Mouse (Mus musculus): ENCODE data around the gene Rab31. TPM values are rescaled to one million over a fixed set of nuclear protein-coding genes. Genes with fewer than 3 reads are reported as not detected.
A peak's percentile ranks its signal among the peaks of the same experiment; 100 is the strongest.

Rab31 gene
- polyA plus RNA-seq, 1 experiment from 2014 or later, result 26.0 TPM

DNA sequence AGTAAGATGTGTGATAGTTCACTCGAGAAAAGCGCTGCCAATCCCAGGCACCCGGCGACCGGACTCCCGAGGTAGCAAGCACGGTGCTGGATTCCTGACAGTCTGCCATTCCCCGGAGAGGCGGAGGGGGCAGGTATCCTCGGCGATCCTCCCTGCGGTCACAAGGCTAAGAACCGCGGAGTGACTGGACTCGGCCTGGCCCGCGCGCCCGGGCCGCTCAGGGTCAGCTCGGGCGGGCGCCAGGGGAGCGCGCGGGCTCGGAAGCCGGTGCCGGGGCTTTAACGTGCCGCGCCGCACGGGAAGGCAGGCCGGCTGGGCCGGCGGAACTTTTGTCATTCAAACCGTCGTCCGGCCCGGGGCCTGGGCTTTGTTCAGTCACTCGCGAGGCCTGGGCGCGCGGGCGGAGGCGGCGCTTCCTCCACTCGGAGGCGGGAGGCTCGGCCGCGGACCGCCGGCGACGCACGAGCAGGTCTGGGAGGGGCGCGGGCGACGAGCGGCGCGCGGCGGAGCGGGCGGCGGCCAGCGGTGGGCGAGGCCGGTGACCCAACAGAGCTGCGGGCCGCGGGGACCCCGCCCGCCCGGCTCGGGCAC lies 10.1 kb upstream of the Rab31 start, which contains the start of gene Ppp4r1:
Ppp4r1 (plus strand) TSS at position 23 of the 591 bp plus-strand sequence.
- peak; percentile 82 for ATAC-seq (replicated peaks; ENCODE audit: insufficient number of reproducible peaks, insufficient read depth, low FRiP score, low read depth)
- peak within 1 kb of the TSS; percentile 97 for H3K4me3 ChIP-seq
- H3K27me3 ChIP-seq, result no peaks in the 10 kb centered on the region
- peaks cover 24% of the 10 kb centered on the region for H3K4me1 ChIP-seq (replicated peaks)
- H3K9me3 ChIP-seq (replicated peaks), result no peaks in the 10 kb centered on the region
- peak within 1 kb of the TSS; percentile 100 for H3K9ac ChIP-seq
- peak within 1 kb of the TSS; percentile 71 for H3K4me2 ChIP-seq
- under 1% methylated on average over 63 of the region's 81 CpGs for WGBS
- peak within 1 kb of the TSS; percentile 99 for H3K27ac ChIP-seq
- H3K36me3 ChIP-seq, result no peaks in the 10 kb centered on the region

DNA sequence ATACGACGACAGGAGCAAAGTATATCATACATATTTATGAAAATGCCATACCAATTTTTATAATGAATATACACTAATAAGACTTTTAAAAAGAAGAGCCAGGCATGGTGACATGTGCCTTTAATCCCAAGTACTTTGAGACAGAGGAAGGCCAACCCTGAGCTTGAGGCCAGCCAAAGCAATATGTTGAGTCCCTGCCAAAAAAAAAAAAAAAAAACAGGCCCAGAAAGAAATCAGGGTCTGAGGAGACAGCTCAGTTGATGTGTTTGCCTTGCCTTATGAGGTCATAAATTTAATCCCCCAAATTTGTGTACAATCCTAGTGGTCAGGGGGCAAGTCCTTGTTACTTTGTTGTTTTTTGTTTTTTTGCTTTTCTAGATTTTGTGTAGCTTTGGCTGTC lies 8.4 kb upstream of the Rab31 start:
- H3K27me3 ChIP-seq, result no peaks in the 10 kb centered on the region
- no peak overlapping the region for H3K9ac ChIP-seq
- 82% methylated on average over 2 of the region's 2 CpGs for WGBS
- no peaks in the 10 kb centered on the region for H3K9me3 ChIP-seq (replicated peaks)
- H3K36me3 ChIP-seq, result no peaks in the 10 kb centered on the region
- H3K4me3 ChIP-seq, result no peak overlapping the region
- no peak for ATAC-seq (replicated peaks; ENCODE audit: insufficient number of reproducible peaks, insufficient read depth, low FRiP score, low read depth)
- H3K4me1 ChIP-seq (replicated peaks), result peaks cover 16% of the 10 kb centered on the region
- no peak overlapping the region for H3K4me2 ChIP-seq
- no peak overlapping the region for H3K27ac ChIP-seq

DNA sequence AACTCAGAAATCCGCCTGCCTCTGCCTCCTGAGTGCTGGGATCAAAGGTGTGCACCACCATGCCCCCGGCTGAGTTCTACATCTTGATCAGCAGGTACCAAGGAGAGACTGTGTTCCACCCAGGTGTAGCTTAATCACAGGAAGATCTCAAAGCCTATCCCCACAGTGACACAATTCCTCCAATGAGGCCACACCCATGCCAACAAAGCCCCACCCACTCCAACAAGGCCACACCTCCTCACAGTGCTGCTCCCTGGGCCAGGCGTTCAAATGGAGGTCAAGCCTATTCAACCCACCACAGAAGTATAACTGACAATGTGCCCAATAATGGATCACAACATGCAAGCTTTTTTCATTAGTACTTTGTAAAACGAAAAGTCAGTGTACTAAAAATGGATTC lies 4.9 kb upstream of the Rab31 start:
- H3K9ac ChIP-seq, result no peak overlapping the region
- ATAC-seq (replicated peaks; ENCODE audit: insufficient number of reproducible peaks, insufficient read depth, low FRiP score, low read depth), result no peak
- H3K4me3 ChIP-seq, result no peak overlapping the region
- no peak overlapping the region for H3K4me2 ChIP-seq
- H3K36me3 ChIP-seq, result no peaks in the 10 kb centered on the region
- 89% methylated on average over 4 of the region's 4 CpGs for WGBS
- H3K27me3 ChIP-seq, result no peaks in the 10 kb centered on the region
- no peaks in the 10 kb centered on the region for H3K9me3 ChIP-seq (replicated peaks)
- H3K4me1 ChIP-seq (replicated peaks), result peaks cover 17% of the 10 kb centered on the region
- H3K27ac ChIP-seq, result no peak overlapping the region

DNA sequence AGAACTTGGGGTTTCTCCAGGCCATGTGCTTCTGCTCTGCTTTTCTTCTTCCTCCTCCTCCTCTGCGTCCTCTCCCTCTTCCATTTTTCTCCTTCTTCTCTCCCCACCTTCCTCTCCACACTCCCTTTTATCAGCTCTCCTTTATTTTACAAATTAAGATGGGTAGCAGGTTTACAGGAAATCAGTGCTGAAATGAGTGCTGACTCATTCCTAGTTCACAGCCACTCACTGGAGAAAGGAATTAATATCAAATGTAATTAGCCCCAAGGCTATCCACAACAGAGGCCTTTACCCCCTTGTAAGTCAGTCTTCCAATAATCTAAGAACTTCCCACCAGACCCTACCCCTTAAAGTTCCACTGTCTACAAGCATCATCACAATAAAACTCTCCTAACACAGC lies 3.7 kb upstream of the Rab31 start:
- Histone ChIP-seq H3K4me3 (no peak overlapping the region), H3K36me3 (no peaks in the 10 kb centered on the region), H3K9ac (no peak overlapping the region), H3K4me2 (no peak overlapping the region), H3K4me1 (replicated peaks) (peaks cover 16% of the 10 kb centered on the region), H3K27me3 (no peaks in the 10 kb centered on the region), H3K9me3 (replicated peaks) (no peaks in the 10 kb centered on the region), H3K27ac (no peak overlapping the region)
- WGBS, result 72% methylated on average over 1 of the region's 1 CpGs
- no peak for ATAC-seq (replicated peaks; ENCODE audit: insufficient number of reproducible peaks, insufficient read depth, low FRiP score, low read depth)

DNA sequence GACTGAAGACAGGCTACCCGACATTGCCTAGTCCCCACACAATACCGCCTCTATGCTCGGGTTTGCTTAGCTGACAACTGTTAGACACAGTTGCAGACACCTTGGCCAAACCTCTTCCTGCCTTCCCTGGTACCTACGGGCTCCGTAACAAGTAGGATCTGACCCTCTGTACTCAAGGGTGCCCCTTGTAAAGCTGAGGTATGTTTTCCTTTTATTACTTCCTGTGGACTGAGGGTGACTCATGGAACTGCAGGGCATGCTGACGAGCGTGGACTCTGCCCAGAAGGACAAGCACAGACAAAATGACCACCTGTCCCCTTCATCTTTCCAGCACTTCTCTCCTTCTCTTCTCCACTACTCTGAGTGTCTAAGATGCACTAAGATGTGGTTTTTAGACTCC lies 1.9 kb upstream of the Rab31 start:
- ATAC-seq (replicated peaks; ENCODE audit: insufficient number of reproducible peaks, insufficient read depth, low FRiP score, low read depth), result no peak

DNA sequence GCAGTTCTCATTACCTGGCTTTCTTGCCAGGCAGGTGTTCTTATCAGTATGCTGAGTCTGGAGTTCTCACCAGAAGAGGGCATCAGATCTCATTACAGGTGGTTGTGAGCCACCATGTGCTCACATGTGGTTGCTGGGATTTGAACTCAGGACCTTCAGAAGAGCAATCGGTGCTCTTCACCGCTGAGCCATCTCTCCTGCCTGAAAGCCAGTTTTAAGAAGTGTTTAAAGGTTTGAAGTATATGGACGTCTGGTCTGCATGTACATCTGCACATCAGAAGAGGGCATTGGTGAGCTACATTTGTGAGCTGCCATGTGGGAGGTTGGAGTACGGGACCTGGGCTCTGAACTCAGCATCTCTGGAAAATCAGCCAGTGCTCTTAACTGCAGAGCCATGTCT lies 1.1 kb upstream of the Rab31 start:
- WGBS, result 54% methylated on average over 4 of the region's 4 CpGs

More for the DNA sequence above, 1.9 kb upstream of the Rab31 start:
- no peaks in the 10 kb centered on the region for H3K27me3 ChIP-seq
- H3K9ac ChIP-seq, result no peak overlapping the region
- H3K4me3 ChIP-seq, result no peak overlapping the region
- WGBS, result 49% methylated on average over 7 of the region's 7 CpGs
- no peaks in the 10 kb centered on the region for H3K36me3 ChIP-seq
- H3K4me2 ChIP-seq, result no peak overlapping the region
- no peak overlapping the region for H3K27ac ChIP-seq
- peaks cover 22% of the 10 kb centered on the region for H3K4me1 ChIP-seq (replicated peaks)
- no peaks in the 10 kb centered on the region for H3K9me3 ChIP-seq (replicated peaks)

DNA sequence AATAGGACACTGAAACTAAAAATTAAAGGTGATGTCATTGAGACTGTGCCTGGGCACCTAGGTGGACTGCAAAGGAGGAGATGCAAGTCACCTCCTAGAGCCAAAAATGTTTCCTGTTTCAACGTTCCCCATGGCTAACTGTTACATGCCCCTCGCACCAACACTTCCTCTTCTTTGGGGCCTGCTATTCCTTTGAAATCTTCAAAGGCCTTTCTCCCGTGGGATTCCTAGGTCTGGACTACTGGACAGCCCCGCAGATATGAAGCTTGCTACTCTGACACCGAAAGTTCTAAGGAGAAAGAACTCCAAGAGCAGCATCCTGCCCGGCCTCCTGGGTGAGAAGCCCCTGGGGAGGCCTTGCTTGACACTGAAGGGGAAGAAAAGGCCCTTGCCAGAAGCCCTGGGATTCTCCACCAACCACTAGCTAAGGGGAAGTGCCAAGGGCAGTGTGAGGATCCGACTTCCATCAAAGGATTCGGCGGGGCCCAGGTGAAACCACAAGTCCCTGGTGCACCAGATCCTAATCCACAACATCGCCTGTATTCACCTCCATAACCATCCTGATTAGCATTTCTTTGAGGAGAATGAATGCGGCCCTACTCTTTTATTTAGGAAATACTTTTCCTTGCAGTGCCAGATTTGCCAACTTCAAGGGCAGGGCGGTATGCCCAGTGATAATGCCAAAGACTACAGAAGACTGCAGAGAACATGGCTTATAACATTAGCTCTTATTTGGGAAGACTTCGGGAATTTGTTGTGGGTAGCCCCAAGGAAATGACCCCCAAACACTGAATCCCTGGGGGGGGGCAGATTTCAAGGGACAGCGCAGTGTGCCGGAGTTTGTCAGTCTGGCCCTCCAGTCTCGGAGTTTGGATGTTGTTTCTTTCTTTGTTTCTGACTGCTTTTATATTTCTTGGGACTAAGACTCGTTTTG lies 1.3 kb downstream of the Rab31 start:
- WGBS, result 36% methylated on average over 17 of the region's 17 CpGs
- Histone ChIP-seq H3K4me3 (peak overlapping the region; percentile 68), H3K9ac (peak overlapping the region; percentile 75), H3K27me3 (no peaks in the 10 kb centered on the region), H3K9me3 (replicated peaks) (no peaks in the 10 kb centered on the region), H3K27ac (no peak overlapping the region; the same call in 1 of the 2 replicates), H3K4me2 (peak overlapping the region; percentile 89), H3K4me1 (replicated peaks) (peaks cover 38% of the 10 kb centered on the region), H3K36me3 (no peaks in the 10 kb centered on the region)
- no peak for ATAC-seq (replicated peaks; ENCODE audit: insufficient number of reproducible peaks, insufficient read depth, low FRiP score, low read depth)

More for the DNA sequence above, 1.1 kb upstream of the Rab31 start:
- Histone ChIP-seq H3K27ac (no peak overlapping the region), H3K9ac (no peak overlapping the region), H3K36me3 (no peaks in the 10 kb centered on the region), H3K27me3 (no peaks in the 10 kb centered on the region), H3K4me1 (replicated peaks) (peaks cover 25% of the 10 kb centered on the region), H3K4me2 (no peak overlapping the region), H3K4me3 (no peak overlapping the region), H3K9me3 (replicated peaks) (no peaks in the 10 kb centered on the region)
- no peak for ATAC-seq (replicated peaks; ENCODE audit: insufficient number of reproducible peaks, insufficient read depth, low FRiP score, low read depth)

DNA sequence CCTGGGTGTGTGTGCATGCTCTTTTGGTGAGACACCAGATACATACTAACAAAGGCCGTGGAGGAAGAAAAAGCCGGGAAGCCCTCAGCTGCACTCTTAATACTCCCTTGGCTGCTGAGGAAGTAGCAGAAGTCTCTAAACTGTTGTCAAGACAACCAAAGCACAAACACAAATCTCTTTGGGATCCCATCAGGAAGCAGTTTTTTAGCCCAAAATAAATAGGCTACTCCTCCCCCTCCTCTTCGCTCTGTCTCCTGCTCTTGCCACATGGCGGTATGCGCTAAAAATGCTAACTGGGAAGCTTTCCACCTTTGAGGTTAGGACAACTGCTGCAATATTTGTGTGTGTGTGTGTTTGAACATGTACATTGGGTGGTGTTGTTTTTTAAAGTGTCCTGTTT lies 4.1 kb downstream of the Rab31 start:
- ATAC-seq (replicated peaks; ENCODE audit: insufficient number of reproducible peaks, insufficient read depth, low FRiP score, low read depth), result no peak
- no peak overlapping the region for H3K27ac ChIP-seq
- no peaks in the 10 kb centered on the region for H3K36me3 ChIP-seq
- no peaks in the 10 kb centered on the region for H3K27me3 ChIP-seq
- H3K9ac ChIP-seq, result no peak overlapping the region
- H3K4me2 ChIP-seq, result no peak overlapping the region
- H3K9me3 ChIP-seq (replicated peaks), result no peaks in the 10 kb centered on the region
- H3K4me1 ChIP-seq (replicated peaks), result peaks cover 34% of the 10 kb centered on the region
- 65% methylated on average over 5 of the region's 5 CpGs for WGBS
- H3K4me3 ChIP-seq, result no peak overlapping the region

DNA sequence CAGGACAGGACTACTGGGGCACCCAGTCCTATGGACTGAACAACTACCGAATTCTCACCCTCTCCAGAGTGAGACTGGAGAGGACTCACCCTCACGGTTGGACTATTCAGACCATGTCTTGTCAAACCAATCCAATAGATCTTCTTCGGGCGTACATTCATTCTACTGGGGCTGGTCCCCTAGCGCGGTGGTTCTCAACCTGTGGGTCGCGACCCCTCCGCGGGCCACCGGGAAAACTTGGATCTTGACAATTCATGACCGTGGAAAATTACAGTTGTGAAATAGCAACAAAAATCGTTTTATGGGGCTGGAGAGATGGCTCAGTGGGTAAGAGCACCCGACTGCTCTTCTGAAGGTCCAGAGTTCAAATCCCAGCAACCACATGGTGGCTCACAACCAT lies 9.3 kb downstream of the Rab31 start:
- no peaks in the 10 kb centered on the region for H3K36me3 ChIP-seq
- no peaks in the 10 kb centered on the region for H3K27me3 ChIP-seq
- H3K4me1 ChIP-seq (replicated peaks), result peaks cover 8% of the 10 kb centered on the region; the same call in 1 of the 2 replicates
- no peak for ATAC-seq (replicated peaks; ENCODE audit: insufficient number of reproducible peaks, insufficient read depth, low FRiP score, low read depth)
- H3K4me2 ChIP-seq, result no peak overlapping the region
- no peak overlapping the region for H3K27ac ChIP-seq
- 93% methylated on average over 14 of the region's 14 CpGs for WGBS
- H3K9ac ChIP-seq, result no peak overlapping the region
- H3K4me3 ChIP-seq, result no peak overlapping the region
- no peaks in the 10 kb centered on the region for H3K9me3 ChIP-seq (replicated peaks)

DNA sequence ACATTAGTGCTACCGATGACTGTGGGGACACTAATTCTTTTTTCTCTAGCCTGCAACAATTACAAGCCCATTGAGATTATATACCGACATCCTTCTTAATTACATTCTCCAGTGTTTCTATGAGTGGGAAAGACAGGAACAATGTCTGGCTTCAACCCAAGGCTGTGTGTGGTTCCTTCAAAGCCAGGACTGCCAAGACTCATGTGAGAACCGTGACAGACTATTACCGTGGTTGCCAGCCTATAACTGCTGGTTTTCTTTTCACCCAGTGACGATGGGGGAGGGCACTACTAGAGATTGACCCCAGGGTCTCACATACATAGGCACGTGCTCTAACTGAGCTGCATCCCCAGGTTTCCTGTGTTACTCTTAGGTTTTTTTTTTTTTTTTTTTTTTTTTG lies 15.4 kb downstream of the Rab31 start:
- Histone ChIP-seq H3K4me3 (no peak overlapping the region), H3K4me2 (no peak overlapping the region), H3K27ac (no peak overlapping the region), H3K4me1 (replicated peaks) (no peaks in the 10 kb centered on the region), H3K27me3 (no peaks in the 10 kb centered on the region), H3K9ac (no peak overlapping the region), H3K9me3 (replicated peaks) (no peaks in the 10 kb centered on the region), H3K36me3 (no peaks in the 10 kb centered on the region)
- 68% methylated on average over 6 of the region's 6 CpGs for WGBS
- ATAC-seq (replicated peaks; ENCODE audit: insufficient number of reproducible peaks, insufficient read depth, low FRiP score, low read depth), result no peak

DNA sequence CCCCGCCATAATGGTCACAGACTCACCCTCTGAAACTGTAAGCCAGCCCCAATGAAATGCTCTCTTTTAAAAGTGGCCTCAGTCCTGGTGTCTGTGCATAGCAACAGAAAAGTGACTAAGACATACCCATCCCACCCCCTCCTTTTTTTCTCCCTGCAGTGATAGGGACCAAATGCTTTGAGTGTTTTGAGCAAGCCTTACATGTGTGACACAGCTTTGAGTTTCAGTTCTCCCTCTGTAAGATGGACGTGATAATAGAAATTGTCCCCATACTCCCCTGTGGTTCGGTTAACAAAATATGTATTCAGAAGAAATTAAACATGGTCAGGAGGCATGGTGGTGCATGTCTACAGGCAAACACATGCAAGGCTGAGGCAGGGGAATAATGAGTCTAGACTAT lies 16.7 kb downstream of the Rab31 start:
- H3K4me1 ChIP-seq (replicated peaks), result no peaks in the 10 kb centered on the region
- 92% methylated on average over 3 of the region's 3 CpGs for WGBS
- ATAC-seq (replicated peaks; ENCODE audit: insufficient number of reproducible peaks, insufficient read depth, low FRiP score, low read depth), result no peak
- H3K4me2 ChIP-seq, result no peak overlapping the region
- H3K9me3 ChIP-seq (replicated peaks), result no peaks in the 10 kb centered on the region
- H3K4me3 ChIP-seq, result no peak overlapping the region
- H3K27ac ChIP-seq, result no peak overlapping the region
- H3K27me3 ChIP-seq, result no peaks in the 10 kb centered on the region
- no peak overlapping the region for H3K9ac ChIP-seq
- no peaks in the 10 kb centered on the region for H3K36me3 ChIP-seq

All from heart, embryonic 15.5 days (tissue).